Mouse (Mus musculus): Measurements from ENCODE around the gene Tmem151b. TPM values are rescaled to one million over a fixed set of nuclear protein-coding genes. Genes with fewer than 3 reads are reported as not detected.

The Tmem151b gene
- total RNA-seq, 2 experiments from 2014 or later: not detected

DNA sequence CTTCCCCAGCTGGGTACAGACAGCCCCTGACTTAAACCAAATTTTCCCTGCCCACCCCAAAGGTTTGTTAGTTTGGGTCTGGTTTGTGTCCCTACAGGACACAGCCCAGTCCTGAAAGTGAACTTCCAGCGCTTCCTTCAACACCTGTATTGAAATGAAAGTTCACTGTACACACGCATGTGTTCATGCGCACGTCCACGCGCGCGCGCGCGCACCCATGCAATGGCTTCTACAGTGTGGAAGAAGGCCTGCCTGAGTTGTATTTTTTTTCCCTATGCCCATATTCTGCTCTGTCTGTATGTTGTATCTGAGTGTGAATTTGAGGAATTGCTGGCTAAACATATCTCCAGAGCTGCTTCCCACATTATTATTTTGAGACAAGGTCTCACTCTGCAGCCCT is 15.6 kb upstream of the Tmem151b start:
- ATAC-seq (ENCODE audit: poor library complexity, severe bottlenecking): no peak

DNA sequence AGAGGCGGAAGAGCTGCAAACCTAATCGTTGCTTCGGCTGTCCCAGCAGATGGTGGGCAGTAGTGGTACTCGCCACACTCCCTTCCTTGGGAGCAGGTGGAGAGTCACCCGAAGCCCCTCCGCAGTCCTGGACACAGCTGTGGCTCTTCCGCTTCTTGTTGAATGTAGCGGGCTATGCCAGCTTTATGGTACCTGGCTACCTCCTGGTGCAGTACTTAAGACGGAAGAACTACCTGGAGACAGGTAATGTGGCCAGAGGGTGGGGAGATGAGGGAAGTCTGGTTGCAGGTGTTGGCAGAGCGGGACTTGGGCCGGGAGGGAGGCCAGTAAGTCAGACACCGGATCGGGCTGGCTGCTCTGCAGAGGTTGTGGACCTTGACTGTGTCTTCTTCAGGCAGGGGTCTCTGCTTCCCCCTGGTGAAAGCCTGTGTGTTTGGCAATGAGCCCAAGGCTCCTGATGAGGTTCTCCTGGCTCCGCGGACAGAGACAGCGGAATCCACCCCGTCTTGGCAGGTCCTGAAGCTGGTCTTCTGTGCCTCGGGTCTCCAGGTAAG is 15.1 kb upstream of the Tmem151b start:
- no peak for ATAC-seq (ENCODE audit: poor library complexity, severe bottlenecking)

DNA sequence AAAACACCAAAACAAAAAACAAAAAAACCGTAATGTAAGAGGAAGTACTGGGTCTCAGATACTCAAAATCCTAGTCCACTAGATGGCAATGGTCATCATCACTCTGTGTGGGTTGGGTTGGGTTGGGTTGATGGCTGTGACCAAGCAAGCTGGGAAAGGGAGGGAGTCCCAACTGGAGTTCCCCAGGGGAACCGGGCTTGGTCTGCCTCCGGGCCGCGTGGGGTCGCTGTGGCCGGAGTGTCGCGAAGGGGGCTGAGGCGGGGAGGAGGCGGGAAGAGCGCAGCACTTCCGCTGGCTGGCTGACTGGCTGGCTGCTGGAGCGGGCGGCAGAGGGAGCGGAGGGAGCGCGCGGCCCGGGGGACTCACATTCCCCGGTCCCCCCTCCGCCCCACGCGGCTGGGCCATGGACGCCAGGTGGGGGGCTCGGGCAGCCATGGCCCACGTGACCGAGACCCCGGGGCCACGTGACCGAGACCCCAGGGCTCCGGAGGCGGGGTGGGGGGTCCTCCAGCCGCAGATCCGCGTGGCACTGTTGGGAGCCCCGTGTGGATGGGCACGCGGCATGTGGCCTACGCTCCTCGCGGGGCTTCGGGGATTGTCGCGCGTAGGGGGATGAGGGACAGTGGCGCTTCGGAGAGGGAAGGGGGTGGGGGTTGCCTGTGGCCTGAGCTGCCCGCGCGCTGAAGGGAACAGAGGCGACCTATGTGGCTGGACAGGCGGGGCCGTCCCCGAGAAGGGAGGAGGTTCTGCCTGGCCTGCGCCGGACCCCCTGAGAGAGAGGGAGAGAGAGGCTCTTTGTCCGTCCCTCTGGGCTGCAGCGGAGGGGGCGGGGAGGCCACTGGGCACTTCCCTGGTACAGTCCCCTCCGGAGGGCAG is 14.4 kb upstream of the Tmem151b start, which contains the start of gene Slc35b2:
Gene Slc35b2, plus strand, starts transcription at position 220 of the 876 bp plus-strand sequence.
- ATAC-seq (ENCODE audit: poor library complexity, severe bottlenecking): peak; percentile 93

DNA sequence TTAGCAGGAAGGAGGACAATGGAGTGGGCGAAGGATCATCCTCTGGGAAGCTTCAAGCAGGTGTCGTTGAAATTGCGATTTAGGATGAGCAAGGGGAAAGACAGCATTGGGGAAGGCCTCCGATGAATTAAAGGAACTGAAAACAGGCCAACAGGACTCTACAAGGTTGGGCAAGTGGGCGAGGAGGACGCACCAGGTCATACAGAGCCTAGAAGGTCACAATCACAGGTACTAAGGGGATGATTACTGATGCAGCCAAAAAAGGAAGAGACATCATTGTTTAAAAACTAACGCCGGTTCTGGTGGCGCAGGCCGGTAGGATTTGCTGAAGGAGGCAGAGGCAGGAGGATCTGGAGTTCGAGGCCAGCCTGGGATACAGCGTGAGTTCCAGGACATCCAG is 13.7 kb upstream of the Tmem151b start:
- ATAC-seq (ENCODE audit: poor library complexity, severe bottlenecking): no peak

DNA sequence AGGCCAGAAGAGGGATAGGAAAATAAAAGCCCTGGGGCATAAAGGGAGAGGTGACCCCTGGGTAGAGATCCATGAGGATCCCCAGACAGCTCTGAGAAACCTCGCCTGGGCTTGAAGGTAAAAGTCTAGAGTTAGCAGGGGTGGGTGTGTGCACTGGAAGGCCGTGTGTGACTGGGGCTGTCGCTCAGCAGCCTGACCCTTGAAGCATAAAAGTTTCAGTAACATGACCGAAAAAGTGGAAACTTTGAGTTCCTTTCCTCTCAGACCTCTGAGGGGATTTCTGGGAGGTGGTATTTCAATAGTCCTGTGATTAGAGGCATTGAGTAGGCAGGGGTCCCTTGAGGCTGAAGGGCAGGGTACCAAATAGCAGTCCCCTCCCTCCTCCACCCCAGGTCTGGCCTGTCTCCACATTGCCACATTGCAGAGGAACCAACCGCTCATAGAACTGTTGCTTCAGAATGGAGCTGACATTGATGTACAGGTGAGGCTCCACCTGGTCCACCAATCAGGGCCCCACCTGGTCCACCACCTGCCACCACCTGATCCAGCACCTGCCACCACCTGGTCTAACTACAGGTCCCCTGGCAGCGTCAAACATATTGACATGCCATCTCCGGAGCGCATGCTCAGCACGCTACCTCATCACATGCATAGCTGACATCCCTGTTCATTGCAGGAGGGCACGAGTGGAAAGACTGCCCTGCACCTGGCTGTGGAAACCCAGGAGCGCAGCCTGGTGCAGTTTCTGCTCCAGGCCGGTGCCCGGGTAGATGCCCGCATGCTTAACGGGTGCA is 10.5 kb upstream of the Tmem151b start:
- no peak for ATAC-seq (ENCODE audit: poor library complexity, severe bottlenecking)

DNA sequence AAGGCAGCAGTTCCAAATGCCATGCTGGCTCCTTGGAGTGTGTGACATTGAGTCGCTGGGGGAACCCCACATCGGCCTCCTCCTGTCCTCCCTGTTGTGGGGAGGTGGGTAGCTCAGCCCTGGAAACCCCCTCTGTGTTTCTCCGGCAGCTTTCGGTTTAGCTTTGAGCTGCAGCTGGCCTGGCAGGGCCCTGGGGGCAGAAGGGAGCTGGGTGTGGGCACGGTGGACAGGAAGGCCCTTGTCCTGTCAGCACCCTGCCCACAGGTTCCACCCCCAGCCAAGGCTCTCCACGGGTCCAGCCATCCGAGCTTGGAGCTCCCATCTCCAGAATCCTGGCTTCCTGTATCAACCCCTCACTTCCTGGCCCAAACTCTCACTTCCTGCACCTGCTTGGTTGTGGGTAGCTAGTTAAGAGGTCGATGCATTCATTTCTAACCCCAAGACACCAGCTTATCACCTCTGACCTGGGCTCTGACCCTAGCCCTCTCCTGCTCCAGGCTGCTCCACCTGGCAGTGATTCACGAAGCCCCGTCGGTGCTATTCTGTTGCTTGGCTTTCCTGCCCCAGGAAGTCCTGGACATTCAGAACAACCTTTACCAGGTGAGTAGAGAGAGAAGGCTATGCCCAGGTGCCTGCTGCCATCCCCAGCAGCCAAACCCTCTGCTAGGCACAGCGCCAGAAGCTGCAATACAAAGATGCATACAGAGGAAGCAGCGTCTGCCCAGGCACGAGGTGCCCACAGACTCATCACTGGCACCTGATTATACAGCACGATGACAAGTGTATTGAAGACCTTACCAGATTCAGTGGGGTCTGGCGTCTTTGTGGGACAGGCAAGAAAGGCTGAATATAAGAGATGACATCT is 8.8 kb upstream of the Tmem151b start:
- no peak for ATAC-seq (ENCODE audit: poor library complexity, severe bottlenecking)

DNA sequence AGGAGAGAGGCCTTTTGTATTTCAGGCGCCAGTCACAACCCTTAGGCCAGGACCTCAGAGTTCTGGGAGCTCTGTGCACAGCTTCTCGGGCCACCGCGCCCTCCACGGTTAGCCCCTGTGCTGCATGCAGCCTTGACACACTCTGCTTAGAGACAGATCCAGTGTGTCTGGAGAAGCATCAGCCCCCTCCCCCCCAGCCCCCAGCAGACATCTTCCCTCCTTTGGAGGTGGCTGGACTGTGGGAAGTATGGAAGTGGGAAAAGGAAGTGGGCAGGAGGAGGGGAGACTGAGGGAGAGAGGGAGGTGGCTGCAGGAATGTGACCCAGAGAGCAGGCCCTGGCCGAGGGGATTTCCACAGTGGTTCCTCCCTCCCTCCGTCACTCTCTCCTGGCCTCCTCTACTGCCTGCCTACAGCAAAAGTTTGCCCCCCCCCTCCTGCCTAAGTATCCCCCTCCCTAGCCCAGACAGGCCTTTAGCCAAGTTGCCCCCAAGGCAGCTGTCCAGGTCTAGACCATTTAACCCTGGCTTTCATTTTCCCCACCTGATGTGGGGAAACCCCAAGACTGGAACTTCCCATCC is 7.9 kb upstream of the Tmem151b start:
- ATAC-seq (ENCODE audit: poor library complexity, severe bottlenecking): no peak

DNA sequence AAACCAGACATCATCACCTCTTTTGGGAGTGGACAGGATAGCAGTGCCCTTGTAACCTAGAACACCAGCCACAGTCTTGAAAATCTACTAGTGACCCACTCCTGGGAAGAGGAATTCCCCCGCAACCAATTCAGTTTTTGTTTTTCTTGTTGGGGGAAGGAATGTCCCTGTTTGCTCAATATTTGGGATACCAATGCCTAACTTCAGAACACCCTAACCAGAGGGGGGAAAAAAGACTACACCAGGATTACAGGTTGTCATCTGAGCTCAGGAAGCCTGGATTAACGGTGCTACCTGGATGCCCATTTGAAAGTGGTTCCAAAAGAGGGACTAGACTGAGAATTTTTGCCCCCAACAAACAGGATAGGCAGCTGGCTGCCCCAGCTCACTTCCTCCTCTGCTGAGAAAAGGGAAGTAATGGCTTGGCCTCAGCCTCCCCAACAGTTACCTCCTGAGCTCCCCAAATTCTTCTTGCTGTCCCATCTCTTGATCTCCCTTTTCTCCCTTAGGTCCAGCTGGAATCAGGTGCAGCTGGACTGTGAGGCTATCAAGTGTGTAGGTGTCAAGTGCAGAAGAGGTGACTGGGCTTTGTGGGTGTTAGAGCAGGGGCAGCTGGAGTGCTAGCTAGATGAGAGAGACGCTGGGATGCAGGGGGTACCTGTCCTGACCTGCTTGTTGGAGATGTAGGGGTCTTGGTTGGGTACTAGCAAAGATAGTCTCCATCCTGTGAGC is 7.2 kb upstream of the Tmem151b start:
- ATAC-seq (ENCODE audit: poor library complexity, severe bottlenecking): peak; percentile 44

DNA sequence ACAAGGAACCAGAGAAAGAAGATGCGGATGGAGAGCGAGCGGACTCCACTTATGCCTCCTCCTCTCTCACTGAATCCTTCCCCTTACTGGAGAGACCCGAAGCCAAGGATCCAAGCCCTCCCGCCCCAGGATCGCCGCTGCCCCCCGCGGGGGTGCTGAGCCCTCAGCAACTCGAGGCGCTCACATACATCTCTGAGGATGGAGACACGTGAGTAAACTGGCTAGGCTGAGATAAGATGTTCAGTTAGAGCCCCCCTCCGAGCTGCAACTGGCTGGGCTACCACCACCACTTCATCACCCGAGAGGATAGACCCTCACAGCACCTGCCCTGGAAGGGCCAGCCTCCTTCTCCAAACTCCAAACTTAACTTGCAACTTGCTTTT is 6.6 kb upstream of the Tmem151b start:
- ATAC-seq (ENCODE audit: poor library complexity, severe bottlenecking): no peak

DNA sequence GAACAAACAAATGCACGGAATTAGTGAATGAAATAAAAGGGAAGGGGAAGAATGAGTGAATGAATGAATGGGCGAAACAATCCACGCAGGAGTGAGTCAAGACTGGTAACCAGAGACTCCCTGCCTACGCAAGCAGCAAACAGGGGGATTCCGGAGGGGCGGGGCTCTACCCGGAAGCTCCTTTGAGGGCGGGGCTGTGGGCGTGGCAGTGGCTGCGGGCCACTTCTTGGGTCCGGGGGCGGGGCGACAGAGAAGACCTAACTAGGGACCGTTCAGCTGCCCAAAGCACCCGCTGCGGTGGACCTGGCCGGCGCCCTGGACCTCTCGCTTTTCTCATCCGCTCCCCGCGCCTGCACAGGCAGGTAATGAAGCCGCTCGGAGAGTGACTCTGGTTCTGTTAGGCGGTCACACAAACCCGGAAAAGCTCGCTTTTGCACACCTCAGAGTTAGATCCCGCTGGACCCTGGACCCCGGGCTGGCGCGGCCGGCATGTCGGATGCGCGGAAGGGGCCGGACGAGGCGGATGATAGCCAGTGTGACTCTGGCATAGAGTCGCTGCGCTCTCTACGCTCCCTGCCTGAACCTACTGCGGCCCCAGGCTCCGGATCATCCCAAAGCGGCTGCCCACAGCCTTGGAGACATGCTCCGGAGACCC is 6.1 kb upstream of the Tmem151b start, which contains the start of gene Nfkbie:
Gene Nfkbie, plus strand, starts transcription at position 252 of the 655 bp plus-strand sequence.
- ATAC-seq (ENCODE audit: poor library complexity, severe bottlenecking): peak; percentile 75

DNA sequence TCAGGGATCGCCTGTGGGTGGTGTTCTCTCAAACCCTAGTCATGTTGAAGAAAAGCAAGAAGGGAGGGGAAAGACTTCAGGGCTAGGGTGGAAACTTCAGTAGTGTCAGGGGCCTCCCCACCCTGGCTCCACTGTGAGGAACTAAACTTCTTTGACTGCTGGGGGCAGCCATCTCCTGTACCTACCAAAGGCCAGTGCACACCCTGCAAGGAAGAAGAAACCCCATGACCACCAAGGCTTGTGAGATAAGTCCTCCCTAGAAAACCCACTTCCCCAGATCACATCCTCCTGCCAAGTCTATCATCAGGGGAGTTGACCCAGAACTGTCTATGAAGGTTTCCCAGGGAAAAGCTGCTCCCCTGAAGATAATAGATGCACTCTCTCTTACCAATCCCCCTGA is 4.9 kb upstream of the Tmem151b start:
- ATAC-seq (ENCODE audit: poor library complexity, severe bottlenecking): no peak

DNA sequence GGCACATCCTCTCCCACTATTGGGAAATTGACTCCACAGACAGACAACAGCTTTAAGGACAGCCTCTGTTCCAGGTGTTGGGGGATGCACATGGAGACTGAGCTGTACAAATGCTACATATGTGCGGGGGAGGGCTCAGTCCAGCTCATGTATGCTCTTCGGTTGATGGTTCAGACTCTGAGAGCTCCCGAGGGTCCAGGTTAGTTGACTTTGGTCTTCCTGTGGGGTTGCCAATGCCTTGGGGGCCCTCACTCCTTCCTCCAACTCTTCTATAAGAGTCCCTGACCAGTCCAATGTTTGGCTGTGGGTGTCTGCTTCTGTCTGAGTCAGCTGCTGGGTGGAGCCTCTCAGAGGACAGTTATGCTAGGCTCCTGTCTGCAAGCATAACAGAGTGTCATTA is 3.6 kb upstream of the Tmem151b start:
- ATAC-seq (ENCODE audit: poor library complexity, severe bottlenecking): no peak

DNA sequence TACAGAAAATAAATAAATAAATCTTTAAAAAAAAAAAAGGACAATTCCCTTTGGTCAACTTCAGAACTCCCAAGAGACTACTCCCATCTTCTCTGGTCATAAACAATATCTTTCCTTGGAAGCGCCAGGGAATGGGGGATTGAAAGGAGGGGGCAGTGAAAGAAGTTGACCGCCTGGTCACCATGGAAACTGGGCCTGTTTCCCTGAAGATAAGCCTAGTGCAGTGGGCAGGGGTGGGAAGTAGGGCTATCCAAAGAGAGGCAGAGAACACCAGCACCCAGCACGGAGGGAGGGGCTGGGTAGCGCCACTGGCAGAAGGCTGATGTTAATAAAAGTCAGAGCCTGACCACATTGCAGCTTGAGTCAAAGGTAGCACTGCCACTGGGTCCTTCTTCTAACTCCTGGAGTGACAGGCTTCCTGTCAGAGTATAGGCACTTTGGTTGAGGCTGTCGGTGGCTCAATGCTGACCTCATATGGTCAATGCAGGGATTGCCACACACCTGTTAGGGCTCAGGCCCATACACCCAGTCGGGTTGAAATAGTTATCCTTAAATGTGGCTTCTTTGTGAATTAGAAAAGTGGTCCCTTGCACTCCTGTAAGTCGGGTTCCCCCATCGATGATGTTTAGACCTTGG is 2.5 kb upstream of the Tmem151b start:
- peak; percentile 62 for ATAC-seq (ENCODE audit: poor library complexity, severe bottlenecking)

DNA sequence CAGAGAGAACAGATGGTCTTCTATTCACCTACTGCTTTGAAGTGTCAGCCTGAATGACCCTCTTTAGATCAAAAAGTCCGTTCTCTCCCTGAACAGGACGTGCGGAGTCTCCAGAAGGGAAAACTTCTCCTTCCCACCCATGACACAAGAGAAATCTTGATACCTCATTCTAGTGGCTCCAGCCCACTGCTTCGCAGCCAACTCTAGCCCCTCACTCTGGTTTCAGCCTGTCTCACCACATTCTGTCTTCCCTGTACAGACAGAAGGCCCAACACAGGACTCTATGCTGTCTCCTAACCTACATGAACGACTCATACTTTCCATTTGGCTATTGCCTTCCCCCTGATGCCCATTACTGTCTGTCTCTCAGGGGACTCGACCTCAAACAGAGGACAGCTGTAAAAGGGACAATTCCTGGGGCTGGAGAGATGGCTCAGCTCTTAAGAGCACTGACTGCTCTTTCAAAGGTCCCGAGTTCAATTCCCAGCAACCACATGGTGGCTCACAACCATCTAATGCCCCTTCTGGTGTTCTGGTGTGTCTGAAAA is 1.8 kb upstream of the Tmem151b start:
- no peak for ATAC-seq (ENCODE audit: poor library complexity, severe bottlenecking)

DNA sequence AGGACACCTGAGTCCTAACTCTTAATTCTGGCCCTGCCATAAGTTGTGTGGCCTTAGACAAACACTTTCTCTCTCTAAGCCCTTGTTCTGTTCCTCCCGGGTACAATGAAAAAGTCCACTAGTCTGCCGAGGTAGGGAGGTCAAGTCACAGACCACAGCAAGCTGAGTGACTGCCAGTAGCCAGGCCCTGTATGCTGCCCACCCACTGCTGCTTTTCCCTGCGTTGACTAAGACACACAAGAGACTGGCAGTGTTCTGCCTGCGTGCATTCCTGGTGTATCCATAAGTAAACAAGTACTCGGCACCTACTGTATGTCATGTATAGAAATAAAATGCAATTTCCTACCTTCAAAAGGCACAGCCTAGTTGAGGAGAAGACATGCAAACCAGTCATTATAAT is 776 bp upstream of the Tmem151b start:
- ATAC-seq (ENCODE audit: poor library complexity, severe bottlenecking): no peak

DNA sequence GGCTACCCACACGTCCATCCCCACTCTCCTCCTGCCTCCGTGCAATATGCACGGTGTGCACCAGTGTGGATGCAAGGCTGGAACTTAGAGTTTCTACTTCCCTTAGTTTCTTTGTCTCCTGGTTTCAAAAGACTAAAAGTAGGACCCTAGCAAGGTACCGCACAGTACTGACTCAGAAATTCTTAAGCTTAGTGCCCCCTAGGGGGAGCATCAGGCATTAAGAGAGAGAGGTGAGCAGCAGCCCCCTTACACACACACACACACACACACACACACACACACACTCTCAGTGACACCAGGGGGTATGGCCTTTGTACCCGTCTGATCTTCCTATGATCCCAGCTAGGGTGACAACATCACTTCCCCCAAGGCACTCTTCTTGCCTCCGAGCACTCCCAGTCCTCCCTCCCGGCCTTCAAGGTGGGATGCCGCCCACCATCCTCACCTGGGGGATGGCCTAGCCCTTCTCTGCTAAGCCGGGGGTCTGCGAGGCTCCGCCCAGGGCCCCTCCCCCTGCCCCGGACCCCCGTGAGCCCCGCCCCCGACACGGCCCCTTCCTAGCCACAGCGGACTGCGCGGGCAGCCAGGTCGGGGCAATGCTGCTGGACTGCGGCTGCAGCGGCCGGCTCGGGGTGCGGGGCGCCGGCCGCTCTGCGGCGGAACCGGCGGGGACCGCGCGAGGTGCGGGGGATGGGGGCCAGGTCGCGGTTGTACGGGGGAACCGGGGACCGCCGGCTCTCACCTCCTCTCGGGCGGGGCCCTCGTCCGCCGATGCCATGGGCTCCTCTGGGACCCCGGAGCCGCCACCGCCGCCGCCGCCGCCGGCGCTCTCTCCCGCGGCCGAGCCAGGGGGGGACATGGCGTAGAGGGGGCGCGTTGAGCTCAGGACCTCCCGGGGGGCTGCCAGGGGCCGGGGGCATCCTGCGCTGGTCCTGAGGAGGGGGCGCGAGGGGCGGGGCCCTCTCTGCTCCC is 650 bp downstream of the Tmem151b start:
- no peak for ATAC-seq (ENCODE audit: poor library complexity, severe bottlenecking)

Data from megakaryocyte, adult 5-6 weeks (primary cell).